Mouse (Mus musculus) midbrain, embryonic 15.5 days (tissue): ENCODE data around the gene Abt1. TPM values are rescaled to one million over a fixed set of nuclear protein-coding genes. Genes with fewer than 3 reads are reported as not detected.
A peak's percentile ranks its signal among the peaks of the same experiment; 100 is the strongest.

ENCODE experiments used
- ATAC-seq: fragments of 200-750 bp; cut with Nextera tagmentation; replicated peaks from 2 replicates; pipeline ENCODE4 v1.8.0; 2017; ENCODE audit warnings: moderate TSS enrichment
- H3K27ac ChIP-seq: fragments of 300-500 bp; sonication (generic); 2 replicates; pipeline ENCODE4 v1.5.1; 2015; ENCODE audit warnings: mild to moderate bottlenecking, inconsistent platforms
- H3K27me3 ChIP-seq: fragments of 300-500 bp; sonication (generic); replicated peaks from 2 replicates; pipeline ENCODE4 v1.6.1; 2015; ENCODE audit warnings: inconsistent platforms
- H3K36me3 ChIP-seq: fragments of 300-500 bp; sonication (generic); replicated peaks from 2 replicates; pipeline ENCODE4 v1.6.1; 2015; ENCODE audit warnings: inconsistent platforms
- H3K4me1 ChIP-seq: fragments of 300-500 bp; sonication (generic); 2 replicates; pipeline ENCODE4 v1.6.1; 2015; ENCODE audit warnings: inconsistent platforms
- H3K4me2 ChIP-seq: fragments of 300-500 bp; sonication (generic); 2 replicates; pipeline ENCODE4 v1.6.1; 2015; ENCODE audit warnings: inconsistent platforms, mild to moderate bottlenecking, moderate library complexity
- H3K4me3 ChIP-seq: fragments of 300-500 bp; sonication (generic); 2 replicates; pipeline ENCODE4 v1.5.1; 2015; ENCODE audit warnings: mild to moderate bottlenecking, inconsistent platforms
- H3K9ac ChIP-seq: fragments of 300-500 bp; sonication (generic); 2 replicates; pipeline ENCODE4 v1.6.1; 2015; ENCODE audit warnings: mild to moderate bottlenecking, inconsistent platforms
- H3K9me3 ChIP-seq: fragments of 300-500 bp; sonication (generic); 2 replicates; pipeline ENCODE4 v1.6.1; 2016; ENCODE audit warnings: inconsistent platforms
- WGBS: fragments of 180-500 bp; shearing (Covaris S2); methylation state at CpG from one replicate; pipeline ENCODE4 v1.1.7; 2015; ENCODE audit warnings: mixed read lengths; 5-methylcytosine and 5-hydroxymethylcytosine counted together
- polyA plus RNA-seq: library from polyadenylated mRNA; unstranded; fragments of >200 nt; fragmentation: Nextera tagmentation; extraction: Ambion mirVana; gene quantifications from 2 replicates; pipeline ENCODE4 v1.2.1, GENCODE M21; 2015

Abt1 gene
- polyA plus RNA-seq = 9.8 and 9.9 TPM in 2 replicates

DNA sequence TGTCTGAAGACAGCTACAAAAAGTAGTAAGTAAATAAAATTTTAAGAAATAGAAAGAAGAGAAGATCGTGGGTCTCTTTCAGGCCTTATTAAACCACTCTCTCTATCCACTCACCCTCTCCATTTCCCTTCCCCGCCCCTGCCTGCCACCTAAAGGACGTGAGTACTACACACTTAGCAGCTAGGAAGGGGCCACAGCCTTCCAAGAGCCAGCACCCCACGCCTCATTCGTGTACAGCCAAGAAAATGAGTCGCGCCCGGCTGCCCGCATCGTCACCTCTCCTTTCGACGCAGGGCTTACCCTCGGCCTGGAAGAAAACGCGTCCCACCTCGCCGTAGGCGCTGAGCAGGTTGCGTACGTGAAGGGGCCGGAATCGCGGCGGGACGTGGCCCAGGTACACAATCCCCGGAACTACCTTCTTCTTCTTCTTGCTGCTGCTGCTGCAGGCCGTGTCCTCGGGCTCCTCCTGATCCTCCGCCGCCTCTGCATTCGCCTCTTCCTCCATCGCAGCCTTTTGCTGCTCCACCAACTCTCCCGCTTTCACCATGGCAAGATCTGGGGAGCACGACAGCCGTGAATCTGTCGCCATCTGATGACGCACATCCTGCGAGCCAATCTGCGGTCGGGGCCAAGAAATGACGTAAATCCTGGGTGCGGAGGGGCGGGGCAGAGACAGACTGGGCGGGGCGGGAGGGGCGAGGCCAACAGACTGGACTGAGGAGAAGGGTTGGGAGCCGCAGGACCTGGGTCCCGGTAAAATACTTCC lies at the start of gene Abt1:
Gene Abt1 (minus strand): TSS at position 581 of the 766 bp plus-strand sequence.
- under 1% methylated on average over 48 of the region's 48 CpGs for WGBS
- Histone ChIP-seq H3K4me2 (peak within 1 kb of the TSS; percentile 94), H3K4me1 (peaks cover 24% of the 10 kb centered on the region), H3K9me3 (no peaks in the 10 kb centered on the region), H3K27me3 (no peaks in the 10 kb centered on the region), H3K36me3 (peaks cover 15% of the 10 kb centered on the region; the same call in 1 of the 2 replicates), H3K4me3 (peak within 1 kb of the TSS; percentile 98), H3K9ac (peak within 1 kb of the TSS; percentile 86), H3K27ac (peak within 1 kb of the TSS; percentile 81)
- peak; percentile 92 for ATAC-seq

- Histone ChIP-seq H3K4me3 (no peak overlapping the region), H3K36me3 (no peaks in the 10 kb centered on the region)
- WGBS = 2% methylated on average over 9 of the region's 9 CpGs
Observed at GRCm38 (mm10) chr13:23466911-23467310, 43.2 kb upstream of the Abt1 start.

GRCm38 (mm10) chr13:23466306-23466705 lies 42.6 kb upstream of the Abt1 start:
- no peak overlapping the region for H3K4me3 ChIP-seq
- no peaks in the 10 kb centered on the region for H3K9me3 ChIP-seq
- H3K27me3 ChIP-seq = peaks cover 7% of the 10 kb centered on the region
- 65% methylated on average over 1 of the region's 1 CpGs for WGBS
- H3K4me2 ChIP-seq = no peak overlapping the region; the same call in 1 of the 2 replicates
- H3K36me3 ChIP-seq = no peaks in the 10 kb centered on the region
- H3K4me1 ChIP-seq = peaks cover 16% of the 10 kb centered on the region
- no peak overlapping the region for H3K27ac ChIP-seq
- H3K9ac ChIP-seq = no peak overlapping the region
- no peak for ATAC-seq

More at GRCm38 (mm10) chr13:23466911-23467310, 43.2 kb upstream of the Abt1 start:
- Histone ChIP-seq H3K27ac (no peak overlapping the region), H3K27me3 (peaks cover 7% of the 10 kb centered on the region), H3K9ac (no peak overlapping the region), H3K4me2 (no peak overlapping the region), H3K4me1 (peaks cover 16% of the 10 kb centered on the region), H3K9me3 (no peaks in the 10 kb centered on the region)
- ATAC-seq = 0 out of 2 replicates have a peak, but pooled peaks have one; percentile 7

DNA sequence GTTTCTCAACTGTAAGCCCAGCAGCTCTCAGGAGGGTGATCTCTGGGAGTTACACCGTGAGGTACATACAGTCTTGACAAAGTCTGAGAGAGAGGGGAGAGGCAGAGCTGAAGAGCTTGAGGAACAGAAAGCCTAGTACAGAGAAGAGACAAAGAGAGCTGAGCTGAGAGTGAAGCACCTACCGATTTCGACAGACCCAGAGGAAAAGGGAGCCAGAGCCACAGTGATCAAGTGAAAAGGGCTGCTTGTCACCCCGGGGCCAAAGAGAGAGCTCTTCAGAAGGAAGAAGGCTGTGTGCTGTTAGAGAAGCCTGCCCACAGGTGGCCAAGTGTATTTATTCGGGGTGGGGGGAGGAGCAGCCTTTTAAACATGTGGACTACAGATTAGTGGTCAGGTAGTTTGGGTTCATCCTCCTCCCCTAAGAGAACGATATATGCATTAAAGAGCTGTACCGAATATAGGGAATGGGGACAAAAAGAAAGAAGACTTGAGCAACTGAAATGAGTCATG lies 42.0 kb upstream of the Abt1 start, which contains the start of gene Btn1a1:
Gene Btn1a1 (minus strand): TSS at position 302 of the 510 bp plus-strand sequence.
- peaks cover 16% of the 10 kb centered on the region for H3K4me1 ChIP-seq
- no peak for ATAC-seq
- H3K4me2 ChIP-seq = peak within 1 kb of the TSS; percentile 65
- H3K9ac ChIP-seq = peak within 1 kb of the TSS; percentile 48; the same call in 1 of the 2 replicates
- no peaks in the 10 kb centered on the region for H3K36me3 ChIP-seq
- WGBS = under 1% methylated on average over 7 of the region's 7 CpGs
- H3K4me3 ChIP-seq = peak within 1 kb of the TSS; percentile 48
- no peaks in the 10 kb centered on the region for H3K9me3 ChIP-seq
- H3K27me3 ChIP-seq = peaks cover 7% of the 10 kb centered on the region
- H3K27ac ChIP-seq = no peak within 1 kb of the TSS

DNA sequence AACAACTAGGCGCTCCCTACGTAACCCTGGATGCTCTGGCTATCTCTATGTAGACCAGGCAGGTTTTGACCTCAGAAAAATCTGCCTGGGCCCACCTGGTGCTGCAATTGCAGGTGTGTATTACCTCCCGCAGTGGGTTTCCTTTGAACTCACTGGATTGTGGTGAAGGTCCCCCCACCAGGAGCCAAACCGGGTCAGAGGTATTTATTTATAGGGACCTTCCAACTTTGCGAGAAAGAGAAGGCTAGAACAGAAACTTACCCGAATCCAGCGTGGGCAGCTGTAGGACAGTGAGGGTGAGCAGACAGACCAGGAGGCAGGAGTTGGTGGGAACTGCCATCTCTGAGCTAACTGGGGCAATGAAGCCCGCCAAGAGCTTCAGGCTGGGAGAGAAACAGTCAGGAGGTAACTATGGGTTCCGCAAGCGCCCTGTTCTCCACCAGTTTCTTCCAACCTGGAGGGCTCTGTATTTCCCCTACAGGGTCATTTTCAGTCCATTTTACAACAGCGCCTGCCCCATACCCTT lies 41.2 kb upstream of the Abt1 start:
- 0 out of 2 replicates have a peak, but pooled peaks have one; percentile 34 for ATAC-seq
- WGBS = 4% methylated on average over 11 of the region's 11 CpGs
- H3K4me2 ChIP-seq = peak overlapping the region; percentile 65
- peak overlapping the region; percentile 48 for H3K4me3 ChIP-seq
- peak overlapping the region; percentile 48; the same call in 1 of the 2 replicates for H3K9ac ChIP-seq
- H3K27ac ChIP-seq = no peak overlapping the region
- H3K4me1 ChIP-seq = peaks cover 16% of the 10 kb centered on the region
- H3K9me3 ChIP-seq = no peaks in the 10 kb centered on the region
- no peaks in the 10 kb centered on the region for H3K36me3 ChIP-seq
- H3K27me3 ChIP-seq = peaks cover 7% of the 10 kb centered on the region

DNA sequence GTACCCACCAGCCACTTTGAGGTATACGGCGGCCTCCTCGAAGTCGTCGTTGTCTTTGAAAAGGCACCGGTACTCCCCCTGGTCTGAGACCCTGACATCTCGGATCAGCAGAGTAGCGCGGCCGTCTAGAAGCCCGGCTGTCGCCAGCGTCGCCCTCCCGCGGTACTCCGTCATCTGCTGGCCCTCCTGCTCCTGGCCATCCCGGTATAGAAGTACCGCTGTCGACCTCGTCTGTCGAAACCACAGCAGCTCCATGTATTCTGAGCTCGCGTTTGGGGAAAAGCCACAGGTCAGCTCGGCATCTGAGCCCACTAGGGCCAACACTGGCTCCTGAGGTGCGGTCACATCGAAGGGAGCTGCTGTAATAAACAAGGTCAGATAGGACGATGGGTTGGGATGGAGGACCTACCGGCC lies 40.6 kb upstream of the Abt1 start:
- peak; percentile 70 for ATAC-seq
- peak overlapping the region; percentile 48 for H3K4me3 ChIP-seq

DNA sequence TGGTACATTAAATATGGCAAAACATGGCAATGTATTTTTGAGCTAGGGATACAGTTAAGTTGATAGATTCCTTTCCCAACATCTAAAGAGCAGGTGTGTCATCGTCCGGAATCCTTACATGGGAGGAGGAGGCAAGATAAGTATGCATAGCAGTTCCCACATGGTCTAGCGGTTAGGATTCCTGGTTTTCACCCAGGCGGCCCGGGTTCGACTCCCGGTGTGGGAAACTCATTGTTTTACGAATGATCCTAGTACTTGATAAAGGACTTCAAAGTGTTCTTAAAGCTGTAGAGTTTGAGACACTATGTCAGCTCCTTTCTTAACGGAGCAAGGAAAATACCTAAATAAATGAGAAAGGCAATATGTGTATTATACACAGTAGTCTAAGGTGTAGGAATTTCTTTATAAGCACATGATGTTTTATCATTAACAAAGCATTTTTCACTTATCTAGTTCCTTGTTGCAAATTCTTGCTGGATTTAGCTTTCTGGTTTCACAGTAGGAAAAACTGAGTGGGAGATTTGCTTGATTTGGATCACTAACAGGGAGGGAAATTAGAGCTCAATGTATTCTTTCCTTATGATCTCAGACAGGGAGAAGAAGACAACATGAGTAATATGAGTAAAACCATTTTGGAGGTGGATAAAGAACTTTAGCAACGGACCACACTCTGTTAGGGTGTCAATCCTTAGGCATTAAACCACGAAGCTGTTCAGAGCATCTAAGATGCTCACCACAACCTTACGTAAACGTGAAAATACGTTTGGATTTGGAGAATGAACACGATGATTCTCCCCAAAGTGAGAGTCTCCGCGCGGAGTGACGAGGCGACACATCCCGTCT lies 39.9 kb upstream of the Abt1 start:
- H3K9me3 ChIP-seq = no peaks in the 10 kb centered on the region
- H3K27me3 ChIP-seq = peaks cover 15% of the 10 kb centered on the region
- no peaks in the 10 kb centered on the region for H3K36me3 ChIP-seq
- no peak overlapping the region for H3K27ac ChIP-seq
- H3K9ac ChIP-seq = peak overlapping the region; percentile 48
- under 1% methylated on average over 21 of the region's 21 CpGs for WGBS
- peak overlapping the region; percentile 48 for H3K4me3 ChIP-seq
- peak overlapping the region; percentile 65 for H3K4me2 ChIP-seq
- peak; percentile 86 for ATAC-seq
- peaks cover 16% of the 10 kb centered on the region for H3K4me1 ChIP-seq

More for the DNA sequence above, 40.6 kb upstream of the Abt1 start:
- peak overlapping the region; percentile 48 for H3K9ac ChIP-seq
- peaks cover 16% of the 10 kb centered on the region for H3K4me1 ChIP-seq
- H3K9me3 ChIP-seq = no peaks in the 10 kb centered on the region
- peak overlapping the region; percentile 65 for H3K4me2 ChIP-seq
- under 1% methylated on average over 29 of the region's 29 CpGs for WGBS
- peaks cover 10% of the 10 kb centered on the region for H3K27me3 ChIP-seq
- H3K27ac ChIP-seq = no peak overlapping the region
- no peaks in the 10 kb centered on the region for H3K36me3 ChIP-seq

- Histone ChIP-seq H3K4me2 (no peak overlapping the region), H3K9ac (no peak overlapping the region), H3K27me3 (peaks cover 17% of the 10 kb centered on the region), H3K36me3 (no peaks in the 10 kb centered on the region), H3K9me3 (no peaks in the 10 kb centered on the region), H3K27ac (no peak overlapping the region), H3K4me1 (peaks cover 16% of the 10 kb centered on the region), H3K4me3 (no peak overlapping the region)
- ATAC-seq = no peak
Observed at GRCm38 (mm10) chr13:23462669-23463068, 39.0 kb upstream of the Abt1 start.

DNA sequence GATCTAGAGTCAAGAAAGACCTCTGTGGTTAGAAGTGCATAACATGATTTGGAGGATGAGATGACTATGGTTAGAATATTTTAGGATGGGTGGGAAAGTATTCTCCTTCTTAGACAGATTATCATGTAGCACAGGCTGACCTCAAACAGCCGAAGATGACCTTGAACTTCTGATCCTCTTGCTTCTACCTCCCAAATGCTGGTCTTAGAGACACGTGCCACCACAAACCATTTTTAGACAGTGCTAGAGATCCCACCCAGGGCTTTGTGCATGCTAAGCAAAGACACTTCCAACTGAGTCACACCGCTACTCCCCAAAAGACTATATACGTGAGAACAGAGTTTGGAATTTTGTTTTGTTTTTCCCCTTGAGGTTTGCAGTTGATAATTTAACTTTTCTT lies 38.4 kb upstream of the Abt1 start:
- Histone ChIP-seq H3K4me1 (peaks cover 16% of the 10 kb centered on the region), H3K27ac (no peak overlapping the region), H3K4me2 (no peak overlapping the region), H3K36me3 (no peaks in the 10 kb centered on the region), H3K4me3 (no peak overlapping the region), H3K27me3 (peaks cover 17% of the 10 kb centered on the region), H3K9me3 (no peaks in the 10 kb centered on the region), H3K9ac (no peak overlapping the region)
- no peak for ATAC-seq
- WGBS = 84% methylated on average over 4 of the region's 4 CpGs

GRCm38 (mm10) chr13:23459264-23459846 lies 35.7 kb upstream of the Abt1 start:
- Histone ChIP-seq H3K4me3 (no peak overlapping the region), H3K36me3 (no peaks in the 10 kb centered on the region), H3K9ac (no peak overlapping the region), H3K27ac (no peak overlapping the region), H3K4me2 (0 out of 2 replicates have a peak overlapping the region, but pooled peaks have one; percentile 8), H3K4me1 (peaks cover 2% of the 10 kb centered on the region), H3K27me3 (peaks cover 10% of the 10 kb centered on the region; the same call in 1 of the 2 replicates), H3K9me3 (no peaks in the 10 kb centered on the region)
- no peak for ATAC-seq
- 20% methylated on average over 15 of the region's 15 CpGs for WGBS

- no peak for ATAC-seq
- Histone ChIP-seq H3K4me1 (peaks cover 4% of the 10 kb centered on the region), H3K36me3 (no peaks in the 10 kb centered on the region), H3K9me3 (no peaks in the 10 kb centered on the region), H3K4me3 (peak overlapping the region; percentile 72), H3K9ac (peak overlapping the region; percentile 59), H3K27me3 (peaks cover 4% of the 10 kb centered on the region; the same call in 1 of the 2 replicates), H3K27ac (peak overlapping the region; percentile 71), H3K4me2 (peak overlapping the region; percentile 56)
- WGBS = under 1% methylated on average over 9 of the region's 9 CpGs
Observed at GRCm38 (mm10) chr13:23453926-23454325, 30.3 kb upstream of the Abt1 start.
